ENCODE assay signal across 23 mouse cellular contexts in the genomic region with DNA sequence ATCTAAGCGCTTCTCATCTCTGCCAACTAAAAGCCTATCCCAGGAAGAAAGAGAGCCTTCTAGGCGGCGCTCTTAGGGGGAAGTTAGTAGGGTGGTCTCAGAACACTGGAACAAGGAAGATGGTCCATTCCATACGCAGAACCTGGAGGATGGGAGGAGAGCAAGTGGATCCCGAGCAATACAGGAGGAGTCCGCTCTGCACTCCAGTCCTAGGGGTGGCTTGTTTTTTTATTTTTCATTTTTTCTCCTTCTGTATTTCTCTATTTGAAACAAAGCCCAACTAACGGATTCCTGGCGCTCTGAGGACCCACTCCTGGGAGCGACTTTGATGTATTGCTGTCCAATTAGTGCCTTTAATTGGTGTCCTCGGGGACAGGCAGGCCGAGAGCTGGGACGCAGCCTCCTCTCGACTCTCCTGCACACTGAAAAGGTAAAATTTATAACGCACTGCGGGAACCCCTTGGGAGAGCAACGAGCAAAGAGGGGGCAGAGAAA. TPM values are rescaled to one million over a fixed set of nuclear protein-coding genes. Genes with fewer than 3 reads are reported as not detected.
DNase-seq lines count a peak whose midpoint lies in the region; ATAC-seq and TF ChIP-seq lines count a peak whose summit lies in the region.
"Had no signal": no experiment of that assay in that cellular context is flagged by ENCODE, and none has a peak within 500 bp of the region (broad histone marks: within the 10 kb centered on the region; RNA-seq: fewer than 3 reads in every experiment).

No protein-coding gene starts in this region.

- H3K36me3 ChIP-seq in forebrain, embryonic 11.5 days (ENCODE audit: control insufficient read depth, insufficient read depth, low read length): no peaks in the 10 kb centered on the region
- no peaks in the 10 kb centered on the region for H3K36me3 ChIP-seq in forebrain, embryonic 15.5 days
- no peaks in the 10 kb centered on the region for H3K36me3 ChIP-seq in lung, embryonic 14.5 days (ENCODE audit: insufficient read depth)
- no peaks in the 10 kb centered on the region for H3K36me3 ChIP-seq in lung, postnatal 0 days (ENCODE audit: insufficient read depth, low read length)
- no peaks in the 10 kb centered on the region for H3K36me3 ChIP-seq in embryonic facial prominence, embryonic 10.5 days (replicated peaks)
- no peaks in the 10 kb centered on the region for H3K36me3 ChIP-seq in neural tube, embryonic 12.5 days
- H3K36me3 ChIP-seq: liver, embryonic 13.5 days had no signal

- H3K9me3 ChIP-seq in forebrain, embryonic 11.5 days (ENCODE audit: control insufficient read depth, low read length): no peaks in the 10 kb centered on the region
- H3K9me3 ChIP-seq in forebrain, embryonic 15.5 days: no peaks in the 10 kb centered on the region
- H3K9me3 ChIP-seq in lung, embryonic 14.5 days (ENCODE audit: low read depth, low read length): no peaks in the 10 kb centered on the region
- H3K9me3 ChIP-seq in lung, postnatal 0 days (ENCODE audit: low read length): no peaks in the 10 kb centered on the region
- H3K9me3 ChIP-seq in embryonic facial prominence, embryonic 10.5 days: no peaks in the 10 kb centered on the region
- H3K9me3 ChIP-seq in neural tube, embryonic 12.5 days: no peaks in the 10 kb centered on the region
- H3K9me3 ChIP-seq: liver, embryonic 13.5 days had no signal

- H3K4me3 ChIP-seq in forebrain, embryonic 11.5 days (ENCODE audit: low read depth, low read length): no peak overlapping the region
- H3K4me3 ChIP-seq in forebrain, embryonic 15.5 days: no peak overlapping the region
- H3K4me3 ChIP-seq in lung, embryonic 14.5 days (ENCODE audit: low read depth, low read length): no peak overlapping the region
- no peak overlapping the region for H3K4me3 ChIP-seq in lung, postnatal 0 days (ENCODE audit: low read depth, low read length)
- H3K4me3 ChIP-seq in embryonic facial prominence, embryonic 10.5 days: no peak overlapping the region
- H3K4me3 ChIP-seq in neural tube, embryonic 12.5 days: no peak overlapping the region
- H3K4me3 ChIP-seq: liver, embryonic 13.5 days had no signal

- TF ChIP-seq EP300 in lung, postnatal 0 days (IDR thresholded peaks at IDR 0.05): no peak

- ATAC-seq in forebrain, embryonic 11.5 days (replicated peaks; ENCODE audit: low FRiP score): no peak
- no peak for ATAC-seq in forebrain, embryonic 15.5 days (replicated peaks)
- ATAC-seq in lung, embryonic 14.5 days (ENCODE audit: insufficient read depth): no peak
- no peak for ATAC-seq in lung, postnatal 0 days
- no peak for ATAC-seq in neural tube, embryonic 12.5 days (ENCODE audit: low FRiP score, low read depth)

- no peak overlapping the region for H3K9ac ChIP-seq in forebrain, embryonic 11.5 days (ENCODE audit: low read length)
- no peak overlapping the region for H3K9ac ChIP-seq in forebrain, embryonic 15.5 days (replicated peaks)
- H3K9ac ChIP-seq in lung, embryonic 14.5 days: no peak overlapping the region
- H3K9ac ChIP-seq in lung, postnatal 0 days (replicated peaks; ENCODE audit: low read depth): no peak overlapping the region
- H3K9ac ChIP-seq in neural tube, embryonic 12.5 days: no peak overlapping the region
- H3K9ac ChIP-seq: liver, embryonic 13.5 days had no signal

- H3K4me1 ChIP-seq in forebrain, embryonic 11.5 days (replicated peaks; ENCODE audit: control insufficient read depth, insufficient read depth, low read length): no peaks in the 10 kb centered on the region
- no peaks in the 10 kb centered on the region for H3K4me1 ChIP-seq in forebrain, embryonic 15.5 days
- H3K4me1 ChIP-seq in lung, embryonic 14.5 days (ENCODE audit: insufficient read depth): no peaks in the 10 kb centered on the region
- H3K4me1 ChIP-seq in lung, postnatal 0 days (ENCODE audit: insufficient read depth, low read depth, low read length): no peaks in the 10 kb centered on the region
- no peaks in the 10 kb centered on the region for H3K4me1 ChIP-seq in embryonic facial prominence, embryonic 10.5 days
- peaks cover 11% of the 10 kb centered on the region; the same call in 1 of the 2 replicates for H3K4me1 ChIP-seq in neural tube, embryonic 12.5 days
- H3K4me1 ChIP-seq: liver, embryonic 13.5 days had no signal

- no peak for TF ChIP-seq CTCF in lung, embryonic 14.5 days (IDR thresholded peaks at IDR 0.05; ENCODE audit: low read depth)
- no peak for TF ChIP-seq CTCF in lung, postnatal 0 days (IDR thresholded peaks at IDR 0.05)

- peak; percentile 59 for DNase-seq in forebrain, embryonic 11.5 days (ENCODE audit: low spot score)
- peak; percentile 18 for DNase-seq in lung, embryonic 14.5 days
- no peak for DNase-seq in lung, postnatal 0 days (ENCODE audit: low spot score)
- peak; percentile 44 for DNase-seq in embryonic facial prominence, embryonic 10.5 days (ENCODE audit: low spot score)
- DNase-seq in adrenal gland, postnatal 25 days: no peak
- DNase-seq in cerebellum, adult 9-10 months: no peak
- DNase-seq: adrenal gland, postnatal 14 days; cerebellum, adult 9-11 months; heart, adult 11 months; kidney, adult 8-10 months; kidney, postnatal 36 days; liver, embryonic 13.5 days; lung, postnatal 10 days; right cerebral cortex, postnatal 14 days had no signal

- H3K27ac ChIP-seq in forebrain, embryonic 11.5 days (ENCODE audit: low read depth, low read length): no peak overlapping the region
- H3K27ac ChIP-seq in forebrain, embryonic 15.5 days (replicated peaks): no peak overlapping the region
- no peak overlapping the region for H3K27ac ChIP-seq in lung, embryonic 14.5 days (ENCODE audit: low read depth)
- no peak overlapping the region for H3K27ac ChIP-seq in lung, postnatal 0 days (ENCODE audit: low read length)
- no peak overlapping the region for H3K27ac ChIP-seq in embryonic facial prominence, embryonic 10.5 days (replicated peaks)
- H3K27ac ChIP-seq in neural tube, embryonic 12.5 days: no peak overlapping the region
- H3K27ac ChIP-seq: liver, embryonic 13.5 days had no signal

- no peak overlapping the region for H3K4me2 ChIP-seq in forebrain, embryonic 11.5 days (ENCODE audit: low read depth, low read length, severe bottlenecking)
- no peak overlapping the region for H3K4me2 ChIP-seq in forebrain, embryonic 15.5 days (replicated peaks)
- H3K4me2 ChIP-seq in lung, embryonic 14.5 days: no peak overlapping the region
- H3K4me2 ChIP-seq in lung, postnatal 0 days (replicated peaks; ENCODE audit: low read depth, low read length): no peak overlapping the region
- H3K4me2 ChIP-seq in neural tube, embryonic 12.5 days (replicated peaks): 0 out of 2 replicates have a peak overlapping the region, but pooled peaks have one; percentile 16
- H3K4me2 ChIP-seq: liver, embryonic 13.5 days had no signal

- H3K27me3 ChIP-seq in forebrain, embryonic 11.5 days (ENCODE audit: control insufficient read depth, insufficient read depth, low read length): peaks cover 76% of the 10 kb centered on the region
- peaks cover 88% of the 10 kb centered on the region for H3K27me3 ChIP-seq in forebrain, embryonic 15.5 days
- peaks cover 69% of the 10 kb centered on the region for H3K27me3 ChIP-seq in lung, embryonic 14.5 days (ENCODE audit: insufficient read depth, low read length)
- H3K27me3 ChIP-seq in lung, postnatal 0 days (replicated peaks; ENCODE audit: insufficient read depth, low read length): peaks cover 51% of the 10 kb centered on the region
- peaks cover 98% of the 10 kb centered on the region for H3K27me3 ChIP-seq in embryonic facial prominence, embryonic 10.5 days (replicated peaks; ENCODE audit: low read depth, poor library complexity, severe bottlenecking)
- peaks cover 74% of the 10 kb centered on the region for H3K27me3 ChIP-seq in neural tube, embryonic 12.5 days (replicated peaks)

- WGBS in forebrain, embryonic 11.5 days: 0% methylated on average over 16 of the region's 16 CpGs
- under 1% methylated on average over 16 of the region's 16 CpGs for WGBS in forebrain, embryonic 15.5 days
- 2% methylated on average over 16 of the region's 16 CpGs for WGBS in lung, embryonic 14.5 days
- WGBS in lung, postnatal 0 days: 2% methylated on average over 16 of the region's 16 CpGs
- WGBS in embryonic facial prominence, embryonic 10.5 days: under 1% methylated on average over 16 of the region's 16 CpGs
- 1% methylated on average over 16 of the region's 16 CpGs for WGBS in neural tube, embryonic 12.5 days

RNA-seq across cellular contexts. Expression of a gene that starts 9.5 kb away (rescaled TPM):
- not detected in 2 replicates for polyA plus RNA-seq in forebrain, embryonic 11.5 days (2014; fragmentation: Nextera tagmentation; extraction: Ambion mirVana)
- not detected in 2 replicates for polyA plus RNA-seq in forebrain, embryonic 15.5 days (2015; fragmentation: Nextera tagmentation; extraction: Ambion mirVana)
- not detected in 2 replicates for polyA plus RNA-seq in lung, embryonic 14.5 days (2014; fragmentation: Nextera tagmentation; extraction: Ambion mirVana)
- not detected in 2 replicates for polyA plus RNA-seq in lung, postnatal 0 days (2015; fragmentation: Nextera tagmentation; extraction: Ambion mirVana)
- 0.19 and 0.80 TPM in 2 replicates for polyA plus RNA-seq in embryonic facial prominence, embryonic 10.5 days (2016; fragmentation: Nextera tagmentation; extraction: Ambion mirVana)
- 4.1 and 4.5 TPM in 2 replicates for polyA plus RNA-seq in neural tube, embryonic 12.5 days (2016; fragmentation: Nextera tagmentation; extraction: Ambion mirVana)
- total RNA-seq in adrenal gland, postnatal 25 days (2021): not detected in 2 replicates
- total RNA-seq: adrenal gland, postnatal 14 days; gastrocnemius, adult 8-10 months; layer of hippocampus, postnatal 14 days; left cerebral cortex, postnatal 10 days; megakaryocyte, adult 5-6 weeks had no signal
- polyA plus RNA-seq: heart, postnatal 0 days; liver, embryonic 13.5 days; stomach, embryonic 16.5 days; thymus, postnatal 0 days had no signal

Comparison
In these comparisons a context has a peak if more than half of its experiments do, and no peak if none do; other contexts are left out.
1. DNase-seq: peak in forebrain, embryonic 11.5 days (single experiment), lung, embryonic 14.5 days (single experiment) and embryonic facial prominence, embryonic 10.5 days (single experiment); none in lung, postnatal 0 days (single experiment), adrenal gland, postnatal 25 days (single experiment) and cerebellum, adult 9-10 months (single experiment).